Mouse (Mus musculus) midbrain, embryonic 12.5 days (tissue): ENCODE measurements around the gene 9130019O22Rik. TPM values are rescaled to one million over a fixed set of nuclear protein-coding genes. Genes with fewer than 3 reads are reported as not detected.
"Not testable (repeated sequence)": the region's sequence is repeated elsewhere in the genome, so short reads cannot be mapped to it uniquely, and the experiment has no call there.

ENCODE experiments used
- ATAC-seq: fragments of 200-750 bp; cut with Nextera tagmentation; 2 replicates; pipeline ENCODE4 v1.8.0; 2017; ENCODE audit warnings: low read depth, moderate TSS enrichment, moderate library complexity; ENCODE audit not compliant: low FRiP score
- H3K27ac ChIP-seq: fragments of 300-500 bp; sonication (generic); replicated peaks from 2 replicates; pipeline ENCODE4 v1.5.1; 2016; ENCODE audit warnings: mild to moderate bottlenecking
- H3K27me3 ChIP-seq: fragments of 300-500 bp; sonication (generic); 2 replicates; pipeline ENCODE4 v1.6.1; 2016; ENCODE audit warnings: mild to moderate bottlenecking
- H3K36me3 ChIP-seq: fragments of 300-500 bp; sonication (generic); 2 replicates; pipeline ENCODE4 v1.6.1; 2016
- H3K4me1 ChIP-seq: fragments of 300-500 bp; sonication (generic); 2 replicates; pipeline ENCODE4 v1.6.1; 2016
- H3K4me2 ChIP-seq: fragments of 300-500 bp; sonication (generic); replicated peaks from 2 replicates; pipeline ENCODE4 v1.6.1; 2016; ENCODE audit warnings: mild to moderate bottlenecking, moderate library complexity
- H3K4me3 ChIP-seq: fragments of 300-500 bp; sonication (generic); 2 replicates; pipeline ENCODE4 v1.5.1; 2016; ENCODE audit warnings: mild to moderate bottlenecking
- H3K9ac ChIP-seq: fragments of 300-500 bp; sonication (generic); replicated peaks from 2 replicates; pipeline ENCODE4 v1.6.1; 2016; ENCODE audit warnings: mild to moderate bottlenecking, moderate library complexity
- H3K9me3 ChIP-seq: fragments of 300-500 bp; sonication (generic); 2 replicates; pipeline ENCODE4 v1.6.1; 2016; ENCODE audit warnings: mild to moderate bottlenecking
- WGBS: fragments of 180-500 bp; shearing (Covaris S2); methylation state at CpG from one replicate; pipeline ENCODE4 v1.1.7; 2016; 5-methylcytosine and 5-hydroxymethylcytosine counted together
- polyA plus RNA-seq: library from polyadenylated mRNA; unstranded; fragments of >200 nt; fragmentation: Nextera tagmentation; extraction: Ambion mirVana; gene quantifications from 2 replicates; pipeline ENCODE4 v1.2.1, GENCODE M21; 2016

9130019O22Rik gene
- polyA plus RNA-seq, 1 experiment from 2014 or later = 7.2 TPM

DNA sequence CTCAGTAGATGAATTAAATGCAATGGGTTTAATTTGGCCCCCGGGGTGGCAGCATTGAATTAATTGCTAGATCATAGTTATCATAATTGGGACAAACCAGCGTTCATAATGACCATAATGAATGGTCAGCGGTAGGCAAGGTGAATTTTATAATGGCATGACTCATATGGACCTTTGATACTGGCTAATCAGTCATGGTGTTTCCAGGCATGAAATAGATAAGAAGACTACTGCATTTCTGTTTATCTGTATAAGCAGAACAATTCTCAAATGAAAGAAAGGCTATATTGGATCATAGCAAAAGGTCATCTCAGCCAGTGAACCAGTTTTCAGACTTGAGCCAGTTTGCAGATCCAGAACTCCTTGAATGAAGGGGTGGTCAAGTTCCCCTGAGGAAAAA lies 13.4 kb upstream of the 9130019O22Rik start:
- H3K4me3 ChIP-seq = no peak overlapping the region
- no peak for ATAC-seq
- 69% methylated on average over 3 of the region's 3 CpGs for WGBS

GRCm38 (mm10) chr7:127393944-127394333 lies 7.0 kb upstream of the 9130019O22Rik start:
- no peaks in the 10 kb centered on the region for H3K9me3 ChIP-seq
- peaks cover 5% of the 10 kb centered on the region; the same call in 1 of the 2 replicates for H3K36me3 ChIP-seq
- H3K4me1 ChIP-seq = peaks cover 14% of the 10 kb centered on the region
- 30% methylated on average over 7 of the region's 7 CpGs for WGBS
- no peaks in the 10 kb centered on the region; the same call in 1 of the 2 replicates for H3K27me3 ChIP-seq
- peak overlapping the region; percentile 88 for H3K9ac ChIP-seq
- peak overlapping the region; percentile 86 for H3K4me2 ChIP-seq
- H3K27ac ChIP-seq = peak overlapping the region; percentile 40; the same call in 1 of the 2 replicates
- peak overlapping the region; percentile 70 for H3K4me3 ChIP-seq
- peak; percentile 50; the same call in 1 of the 2 replicates for ATAC-seq

More for the DNA sequence above, 13.4 kb upstream of the 9130019O22Rik start:
- no peak overlapping the region for H3K27ac ChIP-seq
- H3K36me3 ChIP-seq = no peaks in the 10 kb centered on the region
- no peak overlapping the region for H3K9ac ChIP-seq
- H3K4me1 ChIP-seq = no peaks in the 10 kb centered on the region
- no peak overlapping the region for H3K4me2 ChIP-seq
- no peaks in the 10 kb centered on the region; the same call in 1 of the 2 replicates for H3K27me3 ChIP-seq
- H3K9me3 ChIP-seq = no peaks in the 10 kb centered on the region

DNA sequence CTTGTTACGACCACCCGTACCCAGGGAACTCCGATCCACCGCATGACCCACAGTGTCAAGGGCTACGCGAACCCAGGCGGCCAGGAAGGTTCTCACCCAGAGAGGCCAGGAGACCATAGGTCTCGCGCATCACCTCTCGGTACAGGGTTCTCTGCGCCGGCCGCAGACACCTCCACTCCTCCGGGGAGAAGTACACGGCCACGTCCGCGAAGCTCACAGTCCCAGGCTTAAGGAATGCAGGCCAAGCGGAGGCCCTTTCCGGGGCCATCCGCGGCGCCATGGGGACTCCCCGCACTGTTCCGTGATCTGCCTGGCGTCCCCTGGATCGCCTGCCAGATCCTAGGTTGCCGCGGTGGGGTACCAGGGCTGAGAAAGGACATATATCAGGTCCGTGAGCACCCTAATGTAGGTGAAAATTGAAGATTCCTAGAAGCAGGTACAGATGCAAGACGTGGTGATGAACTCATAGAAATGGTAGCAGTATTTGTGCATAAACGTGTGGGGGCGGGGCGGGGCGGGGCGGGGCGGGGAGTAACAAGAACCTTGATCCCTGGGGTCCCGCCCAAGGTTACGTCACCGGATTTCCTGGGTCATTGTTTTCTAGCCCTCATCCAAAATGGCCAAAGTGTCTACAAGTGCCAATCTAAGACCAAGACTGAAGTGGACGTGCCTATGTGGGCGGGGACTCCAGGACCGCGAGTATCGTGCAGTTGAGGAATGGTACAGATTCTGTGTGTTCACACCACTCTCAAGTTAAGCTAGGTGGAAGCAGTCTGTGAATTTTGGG lies 6.4 kb upstream of the 9130019O22Rik start, which contains the start of gene E430018J23Rik:
Gene E430018J23Rik, minus strand, starts transcription at position 473 of the 787 bp plus-strand sequence.
- H3K9me3 ChIP-seq = no peaks in the 10 kb centered on the region
- under 1% methylated on average over 45 of the region's 45 CpGs for WGBS
- H3K4me2 ChIP-seq = peak within 1 kb of the TSS; percentile 86

GRCm38 (mm10) chr7:127392251-127392824 lies 5.4 kb upstream of the 9130019O22Rik start:
- Histone ChIP-seq H3K9ac (peak overlapping the region; percentile 88), H3K27ac (no peak overlapping the region), H3K4me1 (peaks cover 14% of the 10 kb centered on the region), H3K4me2 (peak overlapping the region; percentile 86), H3K9me3 (no peaks in the 10 kb centered on the region), H3K27me3 (no peaks in the 10 kb centered on the region), H3K4me3 (peak overlapping the region; percentile 70), H3K36me3 (peaks cover 5% of the 10 kb centered on the region; the same call in 1 of the 2 replicates)
- 85% methylated on average over 8 of the region's 8 CpGs for WGBS
- no peak for ATAC-seq

More for the DNA sequence above, 6.4 kb upstream of the 9130019O22Rik start, which contains the start of gene E430018J23Rik:
- Histone ChIP-seq H3K9ac (peak within 1 kb of the TSS; percentile 88), H3K27me3 (no peaks in the 10 kb centered on the region; the same call in 1 of the 2 replicates), H3K4me1 (peaks cover 14% of the 10 kb centered on the region), H3K27ac (peak within 1 kb of the TSS; percentile 83), H3K4me3 (peak within 1 kb of the TSS; percentile 70), H3K36me3 (peaks cover 5% of the 10 kb centered on the region; the same call in 1 of the 2 replicates)
- peak; percentile 95 for ATAC-seq

- Histone ChIP-seq H3K27me3 (no peaks in the 10 kb centered on the region), H3K4me2 (no peak overlapping the region), H3K27ac (no peak overlapping the region), H3K4me3 (no peak overlapping the region), H3K9ac (no peak overlapping the region), H3K9me3 (no peaks in the 10 kb centered on the region), H3K4me1 (peaks cover 16% of the 10 kb centered on the region), H3K36me3 (peaks cover 5% of the 10 kb centered on the region; the same call in 1 of the 2 replicates)
- ATAC-seq = no peak
- WGBS = 95% methylated on average over 16 of the region's 16 CpGs
Observed at GRCm38 (mm10) chr7:127391538-127391937, 4.6 kb upstream of the 9130019O22Rik start.

- H3K4me3 ChIP-seq = no peak overlapping the region
- no peak overlapping the region for H3K4me2 ChIP-seq
- peaks cover 22% of the 10 kb centered on the region for H3K4me1 ChIP-seq
- H3K9ac ChIP-seq = no peak overlapping the region
- no peak for ATAC-seq
- H3K9me3 ChIP-seq = no peaks in the 10 kb centered on the region
- 77% methylated on average over 7 of the region's 7 CpGs for WGBS
- no peaks in the 10 kb centered on the region for H3K27me3 ChIP-seq
- H3K36me3 ChIP-seq = peaks cover 5% of the 10 kb centered on the region; the same call in 1 of the 2 replicates
- H3K27ac ChIP-seq = no peak overlapping the region
Observed at GRCm38 (mm10) chr7:127390306-127390705, 3.3 kb upstream of the 9130019O22Rik start.

GRCm38 (mm10) chr7:127388201-127388600 lies 1.2 kb upstream of the 9130019O22Rik start:
- not testable (repeated sequence) for H3K27ac ChIP-seq, H3K9me3 ChIP-seq, H3K4me2 ChIP-seq, H3K27me3 ChIP-seq, H3K4me3 ChIP-seq, H3K9ac ChIP-seq, ATAC-seq
- peaks cover 16% of the 10 kb centered on the region for H3K4me1 ChIP-seq
- H3K36me3 ChIP-seq = peaks cover 12% of the 10 kb centered on the region

DNA sequence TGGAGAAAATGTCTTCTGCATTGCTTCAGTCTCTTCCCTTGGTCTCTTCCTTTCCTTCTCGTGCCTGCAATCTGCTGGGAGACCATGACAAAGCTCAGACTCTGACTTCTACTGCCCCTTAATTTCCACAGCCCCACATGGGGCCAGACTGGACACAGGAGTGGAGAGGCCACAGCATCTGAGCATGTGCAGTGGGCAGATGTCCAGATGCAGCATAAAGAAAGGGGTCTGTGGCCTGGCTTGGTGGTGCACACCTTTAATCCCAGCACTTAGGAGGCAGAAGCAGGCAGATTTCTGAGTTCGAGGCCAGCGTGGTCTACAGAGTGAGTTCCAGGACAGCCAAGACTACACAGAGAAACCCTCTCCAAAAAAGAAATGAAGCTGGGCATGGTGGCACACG lies 1.4 kb downstream of the 9130019O22Rik start:
- H3K9ac ChIP-seq, H3K4me1 ChIP-seq, ATAC-seq, H3K27me3 ChIP-seq, H3K9me3 ChIP-seq, H3K27ac ChIP-seq, H3K4me2 ChIP-seq, H3K4me3 ChIP-seq: not testable (repeated sequence)
- peaks cover 16% of the 10 kb centered on the region; the same call in 1 of the 2 replicates for H3K36me3 ChIP-seq
- WGBS = 92% methylated on average over 4 of the region's 4 CpGs

- Histone ChIP-seq H3K9me3 (no peaks in the 10 kb centered on the region), H3K4me1 (0 out of 2 replicates have a peak, but pooled peaks cover 3% of the 10 kb centered on the region), H3K36me3 (peaks cover 16% of the 10 kb centered on the region), H3K27ac (no peak overlapping the region), H3K4me2 (no peak overlapping the region), H3K27me3 (no peaks in the 10 kb centered on the region), H3K4me3 (no peak overlapping the region), H3K9ac (no peak overlapping the region)
- no peak for ATAC-seq
- 79% methylated on average over 6 of the region's 6 CpGs for WGBS
Observed at GRCm38 (mm10) chr7:127378310-127378921, 8.6 kb downstream of the 9130019O22Rik start.

DNA sequence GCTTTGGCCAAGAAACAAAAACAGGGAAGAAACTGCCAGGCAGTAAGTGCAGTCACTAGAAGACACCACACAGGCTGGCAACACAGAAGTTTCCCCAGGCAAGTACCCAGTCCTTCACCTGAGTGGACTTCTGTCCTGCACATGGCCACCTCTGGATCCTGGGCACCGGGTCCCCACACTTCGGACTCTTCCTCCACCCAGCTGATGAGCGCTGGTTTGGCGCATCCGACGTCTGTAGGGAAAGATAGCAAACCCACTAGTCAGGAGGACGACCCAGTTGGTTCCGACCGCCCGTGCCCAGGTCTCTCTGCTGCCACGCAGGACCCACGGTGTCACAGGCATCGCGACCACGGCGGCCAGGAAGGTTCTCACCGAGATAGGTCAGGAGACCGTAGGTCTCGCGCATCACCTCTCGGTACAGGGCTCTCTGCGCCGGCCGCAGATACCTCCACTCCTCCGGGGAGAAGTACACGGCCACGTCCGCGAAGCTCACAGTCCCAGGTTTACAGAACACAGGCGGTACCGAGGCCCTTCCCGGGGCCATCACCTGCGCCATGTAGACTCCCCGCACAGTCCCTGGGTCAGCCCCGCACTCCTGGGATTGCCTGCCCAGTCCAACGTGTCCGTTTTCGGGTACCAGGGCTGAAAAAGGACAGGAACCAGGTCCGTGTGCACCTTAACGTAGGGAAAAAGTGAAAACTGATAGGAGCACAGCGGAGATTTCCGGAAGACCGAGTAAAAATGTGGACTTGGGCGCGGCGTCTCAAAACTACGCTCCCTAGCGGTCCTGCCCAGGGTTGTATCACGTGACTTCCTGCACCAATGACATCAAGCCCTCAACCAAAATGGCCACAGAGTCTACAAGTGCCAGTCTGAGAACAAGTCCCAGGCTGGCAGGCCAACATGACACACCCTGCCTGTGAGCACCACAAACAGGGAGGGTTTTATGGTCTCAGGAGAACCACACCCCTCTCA lies 11.4 kb downstream of the 9130019O22Rik start, which contains the start of gene Zfp747:
Gene Zfp747, minus strand, starts transcription at position 780 of the 975 bp plus-strand sequence.
- Histone ChIP-seq H3K4me2 (peak within 1 kb of the TSS; percentile 73), H3K36me3 (peaks cover 13% of the 10 kb centered on the region), H3K9ac (peak within 1 kb of the TSS; percentile 77), H3K4me3 (peak within 1 kb of the TSS; percentile 77)
- peak; percentile 92 for ATAC-seq
- WGBS = 2% methylated on average over 49 of the region's 49 CpGs
- not testable (repeated sequence) for H3K27ac ChIP-seq, H3K27me3 ChIP-seq, H3K4me1 ChIP-seq, H3K9me3 ChIP-seq

DNA sequence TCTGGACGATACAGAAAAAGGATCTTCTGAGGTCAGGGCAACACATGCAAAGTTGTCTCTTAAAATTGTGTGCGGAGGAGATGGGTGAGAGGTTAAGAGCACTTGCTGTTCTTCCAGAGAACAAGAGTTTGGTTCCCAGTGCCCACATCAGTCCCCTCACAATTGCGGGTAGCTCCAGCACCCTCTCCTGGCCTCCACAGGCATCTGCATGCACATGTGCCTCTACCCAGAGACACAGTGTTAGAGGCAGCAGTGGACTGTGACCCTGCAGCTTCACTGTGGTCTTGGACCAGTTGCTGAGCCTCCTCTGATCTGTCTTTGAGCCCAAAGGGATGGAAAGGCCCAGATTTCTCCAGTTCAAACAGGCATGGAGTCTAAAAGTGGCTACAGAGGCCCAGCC lies 15.1 kb downstream of the 9130019O22Rik start:
- not testable (repeated sequence) for H3K4me3 ChIP-seq, H3K9me3 ChIP-seq, ATAC-seq, H3K9ac ChIP-seq, H3K4me1 ChIP-seq, H3K27ac ChIP-seq, H3K27me3 ChIP-seq, H3K4me2 ChIP-seq
- peaks cover 13% of the 10 kb centered on the region for H3K36me3 ChIP-seq
- WGBS = 81% methylated on average over 3 of the region's 3 CpGs
